Comparison of ENCODE assay signal across 8 mouse cellular contexts in the genomic region with DNA sequence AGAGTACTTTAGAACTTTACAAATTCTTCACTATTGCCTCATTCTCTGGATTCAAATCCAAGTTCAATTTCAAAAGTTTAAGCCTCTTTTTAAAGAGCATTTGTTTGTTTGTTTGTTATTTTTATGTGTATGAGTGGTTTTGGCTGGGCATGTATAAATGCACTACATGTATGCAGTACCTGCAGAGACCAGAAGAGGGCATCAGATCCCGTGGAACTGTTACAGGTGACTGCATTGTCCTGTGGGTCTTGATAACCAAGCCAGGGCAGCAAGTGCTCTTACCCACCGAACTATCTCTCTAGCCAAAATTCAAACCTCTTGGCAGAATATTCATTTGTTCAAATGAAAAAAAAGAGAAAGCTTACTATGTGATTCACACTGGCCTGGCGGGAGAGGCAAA. TPM values are rescaled to one million over a fixed set of nuclear protein-coding genes. Genes with fewer than 3 reads are reported as not detected.
DNase-seq lines count a peak whose midpoint lies in the region; ATAC-seq and TF ChIP-seq lines count a peak whose summit lies in the region.
"Had no signal": no experiment of that assay in that cellular context is flagged by ENCODE, and none has a peak within 500 bp of the region (broad histone marks: within the 10 kb centered on the region; RNA-seq: fewer than 3 reads in every experiment).

No protein-coding gene starts in this region.

- TF ChIP-seq CTCF in layer of hippocampus, adult 2 months (conservative IDR thresholded peaks at IDR 0.05) = peak; percentile 64

- no peak overlapping the region for H3K4me3 ChIP-seq in layer of hippocampus, adult 2 months
- H3K4me3 ChIP-seq in forebrain, embryonic 11.5 days (ENCODE audit: low read depth, low read length) = no peak overlapping the region
- H3K4me3 ChIP-seq: hindbrain, embryonic 15.5 days had no signal

- ATAC-seq in forebrain, embryonic 11.5 days (replicated peaks; ENCODE audit: low FRiP score) = no peak

- H3K4me1 ChIP-seq in forebrain, embryonic 11.5 days (replicated peaks; ENCODE audit: control insufficient read depth, insufficient read depth, low read length) = 0 out of 2 replicates have a peak, but pooled peaks cover 2% of the 10 kb centered on the region

- WGBS in forebrain, embryonic 11.5 days = 61% methylated on average over 3 of the region's 3 CpGs

- H3K9ac ChIP-seq in forebrain, embryonic 11.5 days (ENCODE audit: low read length) = no peak overlapping the region
- H3K9ac ChIP-seq: hindbrain, embryonic 15.5 days had no signal

- no peak overlapping the region for H3K4me2 ChIP-seq in forebrain, embryonic 11.5 days (ENCODE audit: low read depth, low read length, severe bottlenecking)
- H3K4me2 ChIP-seq: hindbrain, embryonic 15.5 days had no signal

- peaks cover 31% of the 10 kb centered on the region for H3K27me3 ChIP-seq in forebrain, embryonic 11.5 days (ENCODE audit: control insufficient read depth, insufficient read depth, low read length)

- no peak overlapping the region for H3K27ac ChIP-seq in layer of hippocampus, adult 2 months
- no peak overlapping the region for H3K27ac ChIP-seq in forebrain, embryonic 11.5 days (ENCODE audit: low read depth, low read length)
- H3K27ac ChIP-seq: hindbrain, embryonic 15.5 days had no signal

- no peaks in the 10 kb centered on the region for H3K9me3 ChIP-seq in forebrain, embryonic 11.5 days (ENCODE audit: control insufficient read depth, low read length)
- H3K9me3 ChIP-seq: hindbrain, embryonic 15.5 days had no signal

- H3K36me3 ChIP-seq in forebrain, embryonic 11.5 days (ENCODE audit: control insufficient read depth, insufficient read depth, low read length) = no peaks in the 10 kb centered on the region
- H3K36me3 ChIP-seq: hindbrain, embryonic 15.5 days had no signal

- DNase-seq in layer of hippocampus, adult 2 months (ENCODE audit: low spot score in 2 of 2) = no peak
- no peak for DNase-seq in layer of hippocampus, postnatal 14 days (ENCODE audit: low spot score in 2 of 2)
- peak; percentile 67 for DNase-seq in ES-CJ7 (ENCODE audit: low read depth, low spot score)
- DNase-seq in ZHBTc4 (ENCODE audit: low read depth, low spot score) = peak; percentile 75
- DNase-seq in lung, postnatal 36 days = peak; percentile 30
- DNase-seq in forebrain, embryonic 11.5 days (ENCODE audit: low spot score) = no peak
- no peak for DNase-seq in urinary bladder, postnatal 36 days (ENCODE audit: low spot score in 2 of 2)

RNA-seq across cellular contexts. Expression of a gene that starts 4.0 kb away (rescaled TPM):
- total RNA-seq in layer of hippocampus, adult 2 months (2021) = not detected
- not detected for total RNA-seq in layer of hippocampus, postnatal 14 days (2021)
- polyA plus RNA-seq in forebrain, embryonic 11.5 days (2014; fragmentation: Nextera tagmentation; extraction: Ambion mirVana) = 0.04 TPM in 1 of 2 replicates, not detected in the other

RNA-seq across cellular contexts. Expression of a gene that starts 33.5 kb away (rescaled TPM):
- total RNA-seq in layer of hippocampus, adult 2 months (2021) = under 1 TPM; 0.51 to 0.79 TPM
- total RNA-seq in layer of hippocampus, postnatal 14 days (2021) = under 1 TPM; 0.30 to 0.33 TPM
- 0.88 and 1.0 TPM in 2 replicates for polyA plus RNA-seq in forebrain, embryonic 11.5 days (2014; fragmentation: Nextera tagmentation; extraction: Ambion mirVana)

Comparison
In these comparisons a context has a peak if more than half of its experiments do, and no peak if none do; other contexts are left out.
1. DNase-seq: peak in ES-CJ7 (single experiment), ZHBTc4 (single experiment) and lung, postnatal 36 days (single experiment); none in layer of hippocampus, adult 2 months (0 of 2), layer of hippocampus, postnatal 14 days (0 of 2), forebrain, embryonic 11.5 days (single experiment) and urinary bladder, postnatal 36 days (0 of 2).